Mouse (Mus musculus) adrenal gland, adult 8-10 months (tissue): ENCODE data around the gene Gpatch3. TPM values are rescaled to one million over a fixed set of nuclear protein-coding genes. Genes with fewer than 3 reads are reported as not detected.

Source experiments
- DNase-seq: peaks from one replicate; pipeline ENCODE4 v3.0.0; 2022
- microRNA-seq, 2 experiments: library from miRNA; unstranded; fragments of <30 nt; microRNA quantifications; one replicate each; pipeline ENCODE4 v1.2.0; 2022
- total RNA-seq, 4 experiments: library from RNA; stranded (reverse); gene quantifications; 2 replicates each; pipeline ENCODE4 v1.2.4; 2022

Gene Gpatch3
- total RNA-seq, 4 experiments from 2014 or later, result 6.1 to 15.6 (median 9.6) TPM

DNA sequence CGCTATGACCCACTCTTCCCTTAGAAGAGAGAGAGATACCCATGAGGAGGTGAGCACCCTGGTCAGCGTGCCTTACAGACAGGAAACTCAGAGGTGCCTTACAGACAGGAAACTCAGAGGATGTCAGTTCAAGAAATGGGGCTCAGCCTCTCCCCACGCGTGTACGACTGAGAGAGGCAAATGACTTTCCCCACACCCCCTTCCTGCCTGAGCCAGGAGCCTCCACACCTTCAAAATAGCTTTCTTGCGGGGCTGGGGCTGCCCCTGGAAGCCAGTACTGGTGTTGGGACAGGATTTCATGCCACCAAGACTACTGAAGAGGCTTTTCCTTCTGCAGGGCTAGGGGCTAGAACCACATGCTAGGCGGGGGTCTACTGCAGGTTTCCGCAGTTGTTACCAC lies 46.1 kb downstream of the Gpatch3 start:
- no peak for DNase-seq

DNA sequence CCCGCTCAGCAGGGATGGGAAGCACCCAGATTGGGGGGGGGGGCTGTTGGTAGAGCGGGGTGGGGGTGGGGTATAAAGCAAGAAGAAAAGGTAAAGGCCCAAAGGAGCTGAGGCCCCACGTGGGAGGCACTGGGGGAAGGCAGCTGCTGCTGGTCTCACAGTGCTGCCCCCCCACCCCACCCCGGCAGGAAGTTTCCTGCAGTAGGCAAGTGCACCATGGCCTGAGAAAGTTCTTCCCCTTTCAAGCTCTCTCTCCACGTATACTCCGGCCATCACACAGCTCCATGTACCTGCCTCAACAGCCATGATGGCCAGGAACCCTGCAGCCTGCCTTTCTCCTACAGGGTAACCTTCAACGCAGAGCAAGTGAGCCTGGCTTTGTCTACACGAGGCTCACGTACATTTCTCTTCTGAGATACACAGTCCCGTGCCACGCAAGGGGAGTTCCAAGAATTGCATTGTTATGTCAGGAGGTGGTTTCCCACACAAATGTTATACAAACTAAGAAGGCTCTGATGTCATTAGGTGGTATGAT lies 47.7 kb downstream of the Gpatch3 start:
- DNase-seq, result no peak

DNA sequence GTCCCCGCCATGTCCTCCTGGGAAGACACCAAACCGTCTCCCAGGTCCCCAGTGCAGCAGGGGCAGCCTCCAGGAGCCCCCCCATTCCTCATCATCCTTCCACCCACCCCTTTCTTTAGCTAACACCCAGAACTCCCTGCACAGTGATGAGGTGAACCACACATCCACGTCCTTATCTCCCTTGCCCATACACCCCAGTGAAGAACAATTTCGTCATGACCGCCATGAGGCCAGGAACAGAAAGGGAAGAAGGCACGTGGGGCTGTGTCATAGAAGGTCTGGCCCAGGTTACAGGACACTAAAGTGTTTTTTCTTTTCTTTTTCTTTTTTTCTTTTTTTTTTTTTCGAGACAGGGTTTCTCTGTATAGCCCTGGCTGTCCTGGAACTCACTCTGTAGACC lies 50.3 kb downstream of the Gpatch3 start:
- DNase-seq, result no peak

DNA sequence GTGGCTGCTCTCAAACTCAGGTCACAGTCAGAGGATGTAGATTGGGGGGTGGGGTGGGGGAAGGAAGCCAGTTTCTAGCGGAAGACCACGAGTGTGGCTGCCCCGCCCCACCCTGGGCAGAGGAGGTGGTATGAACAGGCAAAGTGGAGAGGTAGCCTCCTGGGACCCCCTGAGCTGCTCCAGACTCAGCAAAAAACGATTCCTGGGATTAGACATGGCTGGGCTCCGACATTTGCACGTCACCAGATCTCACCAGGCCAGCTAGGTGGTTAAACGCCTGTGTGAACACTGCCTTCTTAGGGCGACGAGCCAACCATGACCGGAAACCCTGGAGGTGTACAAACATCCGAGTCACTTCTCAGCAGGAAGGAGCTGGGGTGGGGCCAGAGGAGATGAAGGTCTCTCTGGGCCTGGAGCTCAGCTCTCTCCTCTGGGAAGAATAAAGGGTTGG lies 51.1 kb downstream of the Gpatch3 start:
- no peak for DNase-seq

DNA sequence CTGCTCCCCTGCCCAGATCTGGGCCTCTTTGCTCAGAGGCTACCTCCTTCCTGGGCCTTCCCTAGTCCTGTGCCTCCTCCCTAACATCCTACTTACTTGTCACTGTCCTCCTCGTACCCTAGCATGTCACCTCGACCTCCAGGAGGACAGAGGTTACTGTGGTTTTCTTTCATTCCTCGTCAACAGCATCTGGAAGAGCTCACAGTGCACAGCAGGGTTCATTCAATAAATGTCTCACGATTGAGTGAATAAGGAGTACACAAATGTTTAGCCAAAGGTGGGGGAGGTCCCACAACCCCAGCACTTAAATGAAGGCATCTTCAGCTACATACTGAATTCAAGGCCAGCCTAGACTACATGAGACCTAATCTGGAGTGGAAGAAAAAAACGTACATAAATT lies 51.7 kb downstream of the Gpatch3 start:
- no peak for DNase-seq

DNA sequence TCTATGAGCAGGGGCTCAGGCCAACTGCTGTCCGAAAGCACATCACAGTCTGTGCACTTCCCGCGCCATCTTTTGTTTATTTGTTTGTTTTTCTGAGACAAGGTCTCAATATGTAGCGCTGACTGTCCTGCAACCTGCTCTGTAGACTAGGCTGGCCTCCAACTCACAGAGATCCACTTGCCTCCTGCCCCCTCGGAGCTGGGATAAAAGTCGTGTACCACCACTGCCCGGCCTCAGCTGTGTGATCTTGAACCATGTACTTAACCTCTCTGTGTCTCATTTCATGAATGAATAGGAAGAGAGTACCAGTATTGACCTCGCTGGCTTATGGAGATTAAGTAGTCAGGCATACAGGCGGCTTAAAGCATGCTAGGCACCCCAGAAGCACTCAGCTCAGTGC lies 52.1 kb downstream of the Gpatch3 start:
- DNase-seq, result no peak

DNA sequence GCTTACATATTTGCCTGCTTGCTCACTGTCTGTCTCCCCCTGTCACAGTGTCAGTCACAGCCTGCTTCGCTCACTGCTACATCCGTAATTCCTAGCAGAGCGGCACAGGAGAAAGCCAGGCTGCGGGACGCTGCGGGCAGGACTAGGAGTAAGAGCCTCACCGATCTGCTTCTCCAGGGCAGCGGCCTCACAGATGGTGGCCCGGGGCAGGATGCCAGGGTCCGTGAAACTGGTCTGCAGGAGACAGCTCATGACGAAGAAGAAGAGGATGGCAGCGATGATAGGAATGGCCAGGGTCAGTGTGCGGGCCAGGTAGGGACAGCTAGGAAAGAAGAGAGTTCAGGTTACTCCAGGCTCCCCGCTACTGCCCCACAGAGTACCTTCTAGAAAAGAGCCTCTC lies 52.5 kb downstream of the Gpatch3 start:
- DNase-seq, result no peak

DNA sequence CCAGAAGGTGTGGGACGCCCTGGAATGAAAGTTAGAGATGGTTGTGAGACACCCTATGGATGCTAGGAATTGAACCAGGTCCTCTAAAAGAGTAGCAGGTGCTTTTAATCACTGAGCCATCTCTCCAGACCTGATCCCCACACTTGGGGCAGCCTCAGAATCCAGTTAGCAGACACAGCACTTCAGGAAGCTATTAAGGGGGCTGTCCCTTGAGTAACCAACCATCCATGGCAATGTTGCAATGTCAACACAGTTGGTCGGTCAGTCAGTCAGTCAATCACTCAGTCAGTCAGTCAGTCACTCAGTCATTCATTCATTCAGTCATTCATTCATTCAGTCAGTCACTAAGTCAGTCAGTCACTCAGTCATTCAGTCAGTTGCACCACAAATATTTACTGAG lies 54.0 kb downstream of the Gpatch3 start:
- DNase-seq, result no peak

DNA sequence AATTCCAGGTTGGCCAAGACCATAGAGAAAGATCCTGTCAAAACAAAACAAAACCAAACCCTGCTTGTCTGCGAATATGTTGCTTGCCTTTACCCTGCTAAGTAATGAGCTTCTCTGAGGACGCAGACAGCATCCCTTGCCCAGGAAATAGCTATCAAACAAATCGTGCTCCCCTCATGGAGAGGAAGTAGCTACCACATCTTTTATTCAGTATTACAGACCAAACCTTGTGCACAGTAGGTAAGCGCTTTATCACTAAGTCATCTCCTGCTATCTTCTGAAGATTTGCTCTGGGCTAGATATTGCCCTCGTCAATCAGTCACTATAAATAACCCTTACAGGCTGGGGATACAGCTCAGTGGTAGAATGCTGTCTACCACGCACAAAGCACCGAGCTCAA lies 54.6 kb downstream of the Gpatch3 start:
- no peak for DNase-seq

DNA sequence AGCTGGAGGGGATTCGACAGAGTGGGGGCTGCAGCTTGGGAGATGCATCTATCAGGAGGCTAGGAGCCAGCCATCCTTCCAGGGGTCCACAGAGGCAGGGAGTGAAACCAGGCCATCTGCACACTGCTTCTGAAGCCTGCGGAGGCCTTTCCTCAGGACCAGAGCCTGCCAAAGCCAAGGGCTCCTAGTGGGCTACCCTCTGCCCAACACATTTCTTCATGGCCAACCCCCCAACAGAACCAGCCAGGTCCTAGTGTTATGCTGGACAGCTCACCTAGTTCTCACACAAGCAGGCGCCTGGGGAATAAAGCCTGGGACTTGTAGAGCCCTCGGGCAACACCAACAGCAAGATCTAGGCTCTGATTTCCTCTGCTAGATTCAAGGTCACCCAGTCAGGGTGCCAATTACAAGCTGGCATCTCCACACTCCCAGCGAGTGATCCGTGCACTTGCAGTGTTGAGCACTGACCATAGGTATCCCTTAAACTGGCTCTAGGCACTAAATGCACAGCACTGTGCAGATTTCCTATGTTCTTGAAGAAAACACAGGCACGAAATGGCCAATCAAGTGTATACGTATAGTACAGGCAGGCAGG lies 55.9 kb downstream of the Gpatch3 start:
- no peak for DNase-seq

DNA sequence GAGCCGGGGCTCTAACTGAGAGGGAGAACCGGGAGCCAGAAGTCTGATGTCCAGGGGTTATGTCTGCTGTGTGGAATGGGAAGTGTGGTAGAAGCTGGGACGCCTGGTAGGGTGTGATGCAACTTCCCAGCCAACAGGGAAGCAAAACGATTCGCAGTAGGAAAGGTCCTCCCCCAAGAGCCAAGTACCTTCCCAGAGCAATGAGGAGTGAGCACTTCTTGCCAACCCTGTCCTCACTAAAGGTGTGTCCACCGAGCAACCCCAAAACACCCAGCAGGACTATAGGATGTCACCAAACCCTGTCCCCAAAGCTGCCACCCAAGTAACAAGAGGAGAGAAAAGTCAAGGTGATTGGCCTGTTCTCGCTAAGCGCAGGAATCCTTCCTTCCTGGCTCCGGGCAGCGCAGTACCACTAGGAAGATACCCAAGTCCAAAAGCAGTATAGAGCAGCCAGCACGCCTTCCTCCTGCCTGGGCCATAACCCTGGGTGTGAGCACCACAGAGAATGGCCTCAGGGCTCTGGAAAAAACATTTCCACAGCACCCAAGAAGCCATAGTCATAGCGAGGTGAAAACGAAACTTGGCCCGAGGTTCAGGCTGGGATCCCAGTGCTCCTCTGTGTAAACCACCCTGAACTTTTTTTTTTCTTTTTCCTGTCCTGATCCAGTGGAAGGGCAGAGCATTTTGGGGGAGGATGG lies 56.7 kb downstream of the Gpatch3 start:
- DNase-seq, result no peak

DNA sequence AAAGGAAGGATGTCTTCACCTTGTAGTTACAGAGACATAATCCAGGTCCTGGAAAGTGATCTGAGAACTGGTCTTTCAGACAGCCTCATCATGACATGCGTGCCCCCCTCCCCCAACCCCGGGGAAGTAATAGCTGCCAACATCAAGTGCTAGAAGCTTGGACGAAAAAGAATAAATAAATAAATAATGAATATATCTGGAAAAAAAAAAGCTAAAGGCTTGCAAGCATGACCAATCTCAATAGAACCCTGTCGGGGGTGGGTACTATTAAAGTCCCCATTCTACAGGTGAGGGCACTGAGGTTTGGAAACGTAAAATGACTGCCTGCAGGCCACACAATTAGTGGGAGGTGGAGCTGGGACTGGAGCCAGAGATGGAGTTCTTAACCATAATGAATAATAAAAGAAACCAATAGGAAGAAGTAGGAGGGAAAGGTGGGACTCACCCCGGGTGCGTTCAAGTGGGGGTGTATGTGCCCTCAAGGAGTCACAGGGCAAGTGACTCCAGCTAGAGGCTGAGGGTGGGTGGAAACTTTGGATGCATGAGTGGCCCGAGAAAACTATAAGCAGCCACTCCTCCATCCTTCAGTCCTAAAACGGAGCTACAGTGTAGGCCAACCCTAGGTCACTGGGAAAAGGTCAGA lies 57.3 kb downstream of the Gpatch3 start:
- no peak for DNase-seq

DNA sequence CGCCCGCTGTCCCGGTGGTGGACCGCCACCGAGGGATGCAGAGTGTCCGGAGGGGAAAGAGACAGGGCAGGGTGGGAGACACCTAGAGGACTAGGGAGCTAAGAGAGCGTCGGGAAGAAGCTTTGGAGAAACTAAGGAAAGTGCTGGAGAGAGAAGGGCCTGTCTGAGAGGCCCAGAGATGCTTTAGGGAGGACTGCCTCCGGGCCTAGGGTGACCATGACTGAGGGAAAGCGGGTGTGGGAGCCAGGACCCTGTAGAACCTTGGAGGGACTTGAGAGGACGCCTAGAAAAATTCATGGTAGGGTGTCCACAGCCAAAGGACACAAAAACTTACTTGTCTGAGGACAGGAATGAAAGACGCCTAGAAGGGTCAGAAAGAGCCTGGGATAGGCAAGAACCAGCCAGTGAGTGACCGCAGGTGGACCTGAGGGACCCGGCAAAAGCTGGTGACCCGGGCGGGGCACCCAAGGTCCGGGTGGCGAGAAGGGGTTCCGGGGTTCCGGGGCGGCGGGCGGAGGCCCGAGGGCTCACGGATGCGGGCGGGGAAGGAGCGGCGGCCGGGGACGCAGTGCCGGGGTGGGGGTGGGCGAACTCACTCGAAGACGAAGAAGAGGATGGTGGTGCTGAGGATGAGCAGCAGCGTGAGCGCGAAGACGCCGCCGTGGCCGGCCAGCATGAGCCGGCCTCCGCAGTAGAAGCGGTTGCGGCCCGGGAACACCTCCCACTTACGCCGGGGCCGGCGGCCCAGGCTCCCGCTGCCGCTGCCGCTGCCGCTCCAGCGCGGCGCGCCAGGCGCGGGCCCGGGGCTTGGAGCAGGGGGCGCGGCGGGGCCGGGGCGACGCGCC lies 58.2 kb downstream of the Gpatch3 start:
- no peak for DNase-seq

DNA sequence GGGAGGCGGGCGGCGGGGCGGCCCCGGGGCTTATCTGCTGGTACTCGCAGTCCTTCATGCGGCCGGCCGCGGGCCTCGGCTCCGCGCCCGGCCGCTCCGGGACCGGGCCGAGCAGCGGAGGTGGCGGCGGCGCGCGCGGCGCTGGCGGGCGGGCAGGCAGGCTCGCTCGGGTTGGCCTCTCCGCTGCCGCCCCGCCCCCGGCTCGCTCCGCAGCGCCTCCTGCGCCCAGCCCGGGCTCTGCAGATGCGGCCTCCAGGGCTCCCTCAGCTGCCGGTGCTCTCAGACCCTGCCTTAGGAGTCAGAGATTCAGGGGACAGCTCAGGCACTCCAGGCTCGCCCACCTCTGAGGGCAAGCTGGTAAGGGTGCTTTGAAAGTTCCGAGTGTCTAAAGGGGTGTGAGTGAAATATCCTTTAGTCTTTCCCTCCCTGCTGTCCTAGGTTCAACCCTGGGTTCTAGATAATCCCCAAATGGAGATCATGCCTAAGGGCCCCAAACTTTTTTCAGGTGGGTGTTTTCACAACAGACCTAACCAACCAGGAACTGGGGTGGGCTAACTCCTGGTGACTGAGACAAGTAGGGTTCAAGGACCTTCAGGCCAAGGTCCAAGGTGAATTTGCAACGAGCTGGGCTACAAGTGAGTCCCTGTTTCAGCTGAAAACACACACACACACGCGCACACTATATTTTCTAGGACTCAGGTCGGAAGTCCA lies 58.9 kb downstream of the Gpatch3 start:
- peak; percentile 76 for DNase-seq

Small RNA genes lying within 50 kb of the gene (microRNA-seq; reads per million reads assigned to microRNA genes)
- gene Gm23158, result 0 reads per million in 2 experiments

Other genes with a start within 250 kb of the Gpatch3 start
- 10 to 100 TPM; 49.0 to 73.2 (median 60.2) TPM for gene Wdtc1, start 221.3 kb upstream of the Gpatch3 start, total RNA-seq
- 10 to 100 TPM; 50.3 to 83.2 (median 63.5) TPM for gene Slc9a1, start 205.0 kb upstream of the Gpatch3 start, total RNA-seq
- 10 to 100 TPM in 2 of 4 experiments, 1 to 10 TPM in 2; 1.1 to 14.5 (median 6.0) TPM for gene Tent5b, start 94.6 kb upstream of the Gpatch3 start, total RNA-seq
- 10 to 100 TPM in 1 of 4 experiments, 1 to 10 TPM in 3; 3.1 to 10.6 (median 6.3) TPM for gene Trnp1, start 76.2 kb upstream of the Gpatch3 start, total RNA-seq
- gene Kdf1, start 55.8 kb upstream of the Gpatch3 start, total RNA-seq, result 1 to 10 TPM in 3 of 4 experiments, under 1 TPM in 1; 0.90 to 5.9 (median 3.1) TPM
- 100 to 1,000 TPM; 135 to 175 (median 167) TPM for gene Nudc, start 28.7 kb upstream of the Gpatch3 start, total RNA-seq
- 10 to 100 TPM; 39.6 to 62.0 (median 48.8) TPM for gene Nr0b2, start 21.4 kb upstream of the Gpatch3 start, total RNA-seq
- 10 to 100 TPM; 17.0 to 19.4 (median 18.5) TPM for gene Gpn2, start 9.6 kb downstream of the Gpatch3 start, total RNA-seq
- 1 to 10 TPM; 2.0 to 3.0 (median 2.3) TPM for gene Sfn, start 27.4 kb downstream of the Gpatch3 start, total RNA-seq
- 10 to 100 TPM; 17.9 to 39.5 (median 29.0) TPM for gene Zdhhc18, start 75.4 kb downstream of the Gpatch3 start, total RNA-seq
- gene Pigv, start 97.9 kb downstream of the Gpatch3 start, total RNA-seq, result 10 to 100 TPM; 26.0 to 31.0 (median 27.3) TPM
- 10 to 100 TPM; 50.7 to 84.3 (median 61.1) TPM for gene Arid1a, start 182.0 kb downstream of the Gpatch3 start, total RNA-seq